Mouse (Mus musculus) layer of hippocampus, adult 9-10 months (tissue): ENCODE measurements around the gene Adgrl2.

Experiments used
- DNase-seq: peaks from one replicate; pipeline ENCODE4 v3.0.0; 2022; ENCODE audit warnings: low spot score

Adgrl2 gene

DNA sequence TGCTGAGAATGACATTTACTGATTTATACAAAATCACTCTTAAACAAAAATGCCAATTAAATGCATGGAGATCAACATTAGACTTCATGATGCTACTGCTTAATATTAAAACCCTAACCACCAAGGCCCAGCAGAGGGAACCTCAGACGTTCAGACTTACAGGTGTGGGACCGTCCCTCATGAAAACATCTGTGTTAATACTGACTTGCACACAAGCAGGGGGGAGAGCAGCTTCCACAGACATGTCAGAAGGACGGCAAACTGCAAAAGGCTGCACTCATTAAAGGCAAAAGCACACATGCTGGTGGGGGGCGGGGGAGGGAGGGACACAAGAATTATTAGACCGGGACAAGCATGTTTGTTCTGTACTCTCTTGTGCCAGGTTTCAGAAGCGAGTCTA, 168.7 kb downstream of the Adgrl2 start:
- no peak for DNase-seq

DNA sequence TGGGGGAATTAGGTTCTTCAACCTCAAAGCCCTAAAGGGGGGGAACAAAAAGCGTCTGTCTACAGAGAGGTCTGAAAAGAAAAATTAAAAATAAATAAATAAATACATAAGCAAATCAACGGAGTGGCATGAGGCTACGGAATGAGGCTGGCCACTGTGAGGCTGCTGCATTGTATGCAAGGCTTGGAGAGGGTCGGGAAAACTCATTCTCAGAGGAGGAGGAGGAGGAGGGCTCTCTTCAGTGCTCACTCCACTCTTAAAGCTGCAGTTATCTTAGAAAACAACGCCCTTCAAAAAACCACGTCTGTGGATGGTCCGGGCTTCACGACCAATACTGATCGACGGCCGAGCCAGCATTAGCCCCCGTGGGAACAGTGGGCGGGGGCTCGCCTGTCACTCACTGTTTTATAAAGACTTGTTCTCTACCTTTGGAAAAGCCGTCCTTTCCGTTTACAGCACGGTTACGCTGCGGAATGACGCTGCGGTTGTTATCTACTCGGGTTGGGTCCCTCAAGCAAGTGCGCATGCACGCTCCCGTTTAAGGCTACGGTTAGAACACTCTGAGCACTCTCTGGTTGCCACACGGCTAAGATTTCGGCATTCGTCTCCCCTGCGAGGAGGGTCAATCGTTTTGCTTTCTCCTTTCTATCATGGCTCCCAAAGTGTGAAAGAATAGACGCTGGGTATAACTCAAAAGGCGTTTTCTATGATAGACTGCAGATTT, 170.9 kb downstream of the Adgrl2 start:
- no peak for DNase-seq

DNA sequence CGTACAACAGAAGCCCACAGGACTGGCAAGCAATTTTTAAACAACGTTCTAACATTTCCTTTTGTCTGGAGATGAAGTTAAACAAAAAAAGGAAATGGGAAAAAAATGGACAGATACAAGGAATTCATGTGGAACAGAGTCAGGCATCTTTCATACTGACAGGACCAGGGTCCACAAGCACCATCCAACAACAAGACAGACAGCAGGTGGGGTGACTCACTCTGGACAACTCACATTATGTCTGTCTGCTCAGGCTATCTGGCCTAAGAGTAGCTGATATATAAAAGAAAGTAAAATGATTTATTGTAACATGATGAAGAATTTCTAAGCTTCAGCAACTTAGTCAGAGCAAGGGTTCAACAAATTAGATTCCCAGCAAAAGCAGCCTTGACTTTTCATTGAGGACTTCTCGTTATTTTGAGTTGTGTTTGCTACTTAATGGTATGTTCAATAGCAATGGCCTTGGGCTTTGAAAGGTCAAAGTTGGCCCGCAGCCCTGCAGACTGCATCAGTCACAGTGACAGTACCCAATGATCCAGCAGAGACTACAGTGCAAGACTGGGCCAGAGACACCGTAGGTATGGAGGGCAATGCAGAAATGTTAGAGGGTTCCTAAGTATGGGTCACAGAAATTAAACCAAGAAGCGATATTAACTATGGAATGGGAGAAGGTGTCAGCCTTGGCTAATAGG, 171.8 kb downstream of the Adgrl2 start:
- DNase-seq: no peak

DNA sequence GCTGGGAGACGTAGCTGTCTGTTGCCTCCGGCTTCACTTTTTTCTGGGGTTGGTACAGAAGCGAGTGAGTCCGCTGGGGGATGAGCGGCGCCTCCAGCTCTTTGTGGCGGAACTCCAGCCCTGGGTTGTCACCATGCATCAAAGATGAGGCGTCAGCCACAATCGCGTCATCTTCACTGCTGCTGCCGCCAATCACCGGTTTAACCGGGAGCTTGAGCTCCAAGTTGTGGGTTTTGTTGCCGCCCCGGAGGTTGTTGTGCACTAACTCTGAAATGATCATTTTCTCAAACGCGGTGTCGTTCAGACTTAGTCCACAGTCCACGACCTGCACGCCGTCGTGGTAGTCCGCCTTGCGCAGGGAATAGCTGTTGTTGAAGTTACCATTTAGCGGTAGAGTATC, 172.9 kb downstream of the Adgrl2 start:
- DNase-seq: no peak

DNA sequence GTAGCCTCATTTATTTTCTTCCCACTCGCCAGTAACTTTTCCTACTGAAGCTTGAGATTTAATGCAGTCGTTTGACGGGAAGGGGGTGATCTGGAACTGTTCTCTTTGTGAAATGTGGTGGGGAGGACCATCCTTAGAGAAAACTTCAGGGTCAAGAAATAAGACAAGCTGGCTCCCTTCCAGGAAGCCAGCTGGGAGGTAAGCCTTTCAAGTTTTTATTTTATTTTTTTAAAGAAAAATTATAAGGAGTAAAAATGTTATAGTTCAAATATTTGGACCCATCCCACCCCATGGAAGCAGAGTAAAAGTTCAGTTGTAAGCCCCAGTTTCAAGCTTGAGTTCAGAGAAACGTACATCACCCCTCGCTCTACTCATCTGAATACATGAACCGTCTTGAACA, 177.2 kb downstream of the Adgrl2 start:
- no peak for DNase-seq

DNA sequence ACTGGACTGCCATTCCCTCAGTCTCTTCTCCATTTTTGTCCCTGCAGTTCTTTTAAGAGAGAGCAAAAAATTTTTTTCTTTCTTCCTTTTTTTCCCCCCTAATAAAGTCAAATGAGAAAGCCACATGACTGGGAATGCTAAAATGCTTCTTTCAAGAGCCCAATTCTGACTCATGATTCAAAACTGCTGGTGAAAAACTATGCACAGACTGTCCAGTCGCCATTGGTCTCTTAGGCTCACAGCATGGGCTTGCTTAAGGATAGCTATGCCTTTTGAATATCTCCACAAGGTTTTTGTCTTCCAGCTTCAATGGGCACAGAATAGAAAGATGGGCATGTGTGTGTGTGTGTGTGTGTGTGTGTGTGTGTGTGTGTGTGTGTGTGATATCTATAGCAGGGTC, 178.3 kb downstream of the Adgrl2 start:
- DNase-seq: no peak

DNA sequence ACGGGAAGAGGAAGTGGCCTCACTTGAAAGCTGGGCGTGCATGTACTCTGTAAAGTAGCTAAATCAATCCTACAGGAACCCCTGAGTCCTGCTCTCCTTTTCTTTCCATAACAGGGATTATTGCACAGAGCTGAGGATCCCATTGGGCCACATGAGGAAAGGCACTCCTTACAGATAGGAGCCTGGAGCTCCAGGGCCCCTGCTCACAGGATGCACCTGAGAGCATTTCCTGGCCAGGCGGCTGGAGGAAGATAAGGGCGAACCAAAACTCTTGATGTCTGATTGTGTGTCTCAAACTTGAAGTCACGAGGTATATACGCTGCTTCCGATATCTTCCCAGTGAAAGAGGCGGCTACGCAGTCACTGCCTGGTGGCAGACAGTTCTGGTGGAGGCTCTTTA, 183.4 kb downstream of the Adgrl2 start:
- DNase-seq: no peak

DNA sequence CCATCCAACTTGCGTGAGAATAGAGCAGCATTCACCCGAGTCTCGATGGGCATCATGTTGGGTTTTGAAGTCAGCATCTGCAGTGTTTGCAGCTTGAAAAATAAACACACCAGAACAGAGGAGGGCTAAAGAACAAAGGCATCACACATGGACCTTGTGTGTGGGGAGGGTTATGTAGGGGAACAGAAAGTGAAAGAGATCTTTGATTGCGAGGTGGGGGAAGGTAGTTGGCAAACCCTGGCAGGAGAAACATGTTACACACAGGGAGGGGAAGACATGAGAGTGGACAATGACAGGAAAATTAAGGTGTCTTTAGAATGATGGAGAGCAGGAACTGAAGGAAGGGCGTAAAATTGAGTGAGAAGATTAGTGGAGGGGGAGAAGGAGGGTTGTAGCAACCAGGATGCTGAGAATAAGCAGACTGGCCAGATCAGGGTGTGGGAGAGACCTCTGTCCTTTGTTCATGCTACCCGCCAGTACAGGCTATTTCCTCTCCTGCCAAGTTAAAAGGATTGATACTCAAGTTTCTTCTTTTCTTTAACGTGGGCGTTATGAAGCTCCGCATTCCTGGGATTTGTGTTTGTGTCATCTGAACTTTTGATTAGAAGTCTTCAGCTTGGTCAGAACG, 197.0 kb downstream of the Adgrl2 start:
- DNase-seq: no peak

DNA sequence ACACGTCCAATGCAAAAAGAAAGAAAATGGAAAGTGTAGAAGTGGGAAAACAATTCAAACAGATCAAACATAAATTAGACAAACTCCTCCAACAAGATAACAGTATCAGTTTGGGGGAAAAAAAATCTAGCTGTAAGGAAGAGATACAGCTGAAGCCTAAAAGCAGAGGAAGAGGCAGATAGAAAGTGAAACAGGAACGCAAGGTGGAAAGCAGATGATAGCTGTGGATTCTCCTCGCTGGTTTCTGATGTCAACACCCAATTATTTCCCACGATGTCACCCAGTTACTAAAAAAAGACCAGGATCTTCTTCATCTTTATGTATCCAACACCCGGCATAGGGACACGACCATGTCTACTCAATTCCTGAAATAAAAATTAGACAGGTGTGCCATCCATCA, 220.0 kb downstream of the Adgrl2 start:
- no peak for DNase-seq
